Mouse (Mus musculus) cerebellum, adult 18-20 months (tissue): ENCODE results near the gene Phf21b.
"Not testable (repeated sequence)": the region's sequence is repeated elsewhere in the genome, so short reads cannot be mapped to it uniquely, and the experiment has no call there.

Experiments
- DNase-seq, 2 experiments: peaks; one replicate each; pipeline ENCODE4 v3.0.0; 2021

Phf21b gene

DNA sequence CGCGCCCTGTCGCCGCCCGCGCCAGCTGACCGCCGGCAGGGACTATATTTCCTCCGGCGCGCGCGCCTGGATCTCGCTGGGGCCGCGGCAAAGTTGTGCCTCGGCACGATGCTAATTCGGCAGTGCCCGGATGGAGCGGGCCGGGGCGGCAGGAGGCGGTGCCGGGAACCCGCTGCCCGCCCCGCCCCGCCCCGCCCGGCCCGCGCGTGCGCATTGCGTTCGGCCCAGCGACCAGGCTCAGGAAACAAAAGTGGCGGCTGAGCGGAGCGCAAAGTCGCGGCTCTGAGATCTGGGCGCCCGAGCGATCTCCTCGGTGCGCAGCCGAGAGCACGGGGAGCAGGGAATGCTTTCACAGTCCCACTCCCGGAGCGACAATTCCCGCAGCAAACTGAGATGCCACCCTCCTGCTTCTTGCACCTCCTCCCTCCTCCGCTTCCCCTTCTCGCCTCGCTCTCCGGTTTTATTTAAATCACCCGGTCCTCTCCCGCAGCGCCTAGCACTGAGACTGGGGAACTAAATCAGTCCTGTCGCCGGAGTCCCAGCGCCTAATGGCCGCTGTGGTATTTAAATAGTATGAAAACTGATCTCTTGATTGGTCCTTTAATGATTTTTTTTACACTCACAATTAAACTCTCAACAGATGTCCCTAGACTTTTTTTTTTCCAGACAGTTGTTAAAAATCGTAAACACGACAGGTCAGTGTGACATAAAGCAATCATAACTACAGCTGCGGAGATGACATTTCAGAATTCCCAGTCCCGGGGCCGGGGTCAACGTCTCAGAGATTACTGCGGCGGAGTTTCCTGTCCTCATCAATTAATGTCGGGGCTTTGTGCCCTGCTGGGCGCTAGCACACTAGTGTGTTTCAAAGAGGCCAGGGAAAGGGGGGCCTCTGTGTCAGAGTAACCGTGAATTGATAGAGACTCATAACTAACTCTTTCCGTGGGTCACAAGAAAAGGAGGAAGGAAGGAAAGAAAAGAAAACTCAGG, at the start of gene Phf21b:
Phf21b (minus strand) TSS at position 44 of the 990 bp plus-strand sequence.
- DNase-seq = peak; percentile 90 to 95

DNA sequence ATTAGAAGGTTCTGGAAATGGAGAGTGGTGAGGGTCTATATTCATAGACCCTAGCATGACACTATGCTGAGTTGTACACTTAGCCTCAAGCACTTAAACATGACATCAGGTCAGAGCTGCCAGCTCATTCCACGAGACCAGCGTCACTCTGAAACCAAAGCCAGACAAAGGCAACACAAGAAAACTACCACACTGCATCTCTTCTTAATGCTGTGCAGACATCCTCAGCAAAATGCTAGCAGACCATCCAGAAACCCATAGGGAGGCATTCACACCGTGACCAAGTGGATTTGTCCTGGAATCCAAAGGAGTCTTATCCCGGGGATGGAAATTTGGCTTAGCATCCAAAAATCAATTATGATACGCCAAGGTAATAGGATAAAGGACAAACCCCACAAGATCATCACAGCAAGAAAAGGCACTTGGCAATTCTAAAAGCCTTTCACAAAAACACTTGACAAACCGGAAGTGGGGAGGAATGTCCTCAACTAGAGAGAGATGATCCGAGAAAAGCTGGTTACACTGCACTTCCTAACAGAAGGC, 48.1 kb upstream of the Phf21b start:
- DNase-seq = no peak

DNA sequence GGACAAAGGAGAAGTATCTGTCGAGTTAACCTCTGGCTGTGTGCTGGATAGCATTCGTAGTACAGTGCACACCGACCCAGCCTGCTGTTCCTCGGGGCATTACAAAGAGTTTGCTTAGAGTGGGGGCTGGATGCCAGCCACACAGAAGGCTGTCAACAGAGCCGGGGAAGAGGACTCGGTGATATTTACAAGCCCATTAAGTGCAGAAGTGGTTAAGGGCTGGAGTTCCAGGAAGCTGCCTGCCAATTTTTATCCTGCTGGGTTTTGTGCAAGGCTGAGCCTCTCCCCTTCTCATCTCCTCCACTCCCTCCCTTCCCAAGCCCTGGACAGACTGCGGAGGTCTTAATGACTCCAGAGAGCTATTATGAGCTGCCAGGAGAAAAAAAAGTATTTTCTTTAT, 42.2 kb upstream of the Phf21b start:
- DNase-seq = no peak

DNA sequence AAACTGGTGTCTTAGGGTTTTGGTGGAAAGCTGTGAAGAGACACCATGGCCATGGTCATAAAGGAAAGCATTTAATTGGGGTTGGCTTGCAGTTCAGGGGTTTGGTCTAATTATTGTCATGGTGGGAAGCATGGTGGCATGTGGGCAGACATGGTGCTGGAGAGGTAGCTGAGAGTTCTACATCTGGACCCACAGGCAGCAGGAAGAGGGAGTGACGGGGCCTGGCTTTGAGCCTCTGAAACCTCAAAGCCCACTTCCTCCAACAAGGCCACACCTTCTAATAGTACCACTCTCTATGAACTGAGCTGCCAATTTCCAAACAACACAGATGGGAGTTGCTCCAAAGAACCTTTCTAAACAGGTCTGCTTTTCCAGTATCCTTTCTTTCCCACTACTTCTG, 40.8 kb upstream of the Phf21b start:
- DNase-seq = no peak

DNA sequence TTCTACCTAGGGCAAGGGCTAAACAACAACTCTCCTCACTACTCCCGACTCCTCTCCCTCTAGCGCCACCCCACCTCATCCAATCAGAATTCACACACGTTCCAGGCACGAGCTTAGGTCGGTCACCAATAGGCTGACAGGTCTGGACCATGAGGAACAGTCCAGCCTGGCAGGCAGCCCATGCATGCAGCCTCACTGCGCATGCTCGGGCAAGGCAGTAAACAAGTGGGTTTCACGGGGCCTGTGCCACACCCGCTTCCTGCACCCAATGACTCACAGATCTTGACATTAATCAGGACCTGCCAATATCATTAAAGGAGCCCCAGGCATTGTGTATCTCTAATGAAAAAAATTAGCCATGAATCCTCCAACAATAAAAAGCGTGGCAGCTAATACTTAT, 40.4 kb upstream of the Phf21b start:
- not testable (repeated sequence) for DNase-seq

DNA sequence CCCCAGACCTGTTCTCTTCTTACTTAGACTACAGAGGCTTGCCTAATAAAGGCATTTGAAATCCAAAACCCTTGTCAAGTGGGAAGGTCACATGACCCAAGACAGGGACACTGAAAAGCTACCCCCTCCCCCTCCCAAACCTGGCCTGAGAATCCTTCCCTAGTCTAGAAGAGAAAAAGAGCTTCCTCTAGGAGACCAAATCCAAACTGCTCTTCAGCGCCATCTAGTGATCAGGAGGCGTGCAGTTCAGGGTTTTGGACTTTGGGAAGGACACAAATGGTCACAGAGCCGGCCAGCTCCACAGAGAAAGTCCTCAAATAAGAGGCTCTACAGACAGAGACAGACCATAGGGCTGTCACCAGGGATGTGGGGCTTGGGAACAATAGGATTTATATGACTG, 35.8 kb upstream of the Phf21b start:
- DNase-seq = peak; percentile 77 to 82

DNA sequence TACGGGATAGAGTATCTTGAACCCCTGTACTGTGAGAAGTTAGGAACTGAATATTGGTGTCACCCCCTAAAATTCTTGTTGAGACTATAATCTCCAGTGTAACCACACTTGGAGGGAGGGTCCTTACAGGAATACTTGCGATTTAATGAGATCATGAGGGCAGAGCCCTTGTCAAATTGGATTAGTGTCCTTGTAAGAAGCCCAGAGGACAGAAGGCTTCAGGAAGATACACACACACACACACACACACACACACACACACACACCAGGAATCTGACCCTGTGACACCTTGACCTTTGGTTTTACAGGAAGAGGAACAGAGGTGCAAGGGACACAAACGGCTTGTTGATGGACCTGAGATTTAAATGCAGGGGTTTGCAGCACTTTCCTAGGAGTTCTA, 35.4 kb upstream of the Phf21b start:
- no peak for DNase-seq

DNA sequence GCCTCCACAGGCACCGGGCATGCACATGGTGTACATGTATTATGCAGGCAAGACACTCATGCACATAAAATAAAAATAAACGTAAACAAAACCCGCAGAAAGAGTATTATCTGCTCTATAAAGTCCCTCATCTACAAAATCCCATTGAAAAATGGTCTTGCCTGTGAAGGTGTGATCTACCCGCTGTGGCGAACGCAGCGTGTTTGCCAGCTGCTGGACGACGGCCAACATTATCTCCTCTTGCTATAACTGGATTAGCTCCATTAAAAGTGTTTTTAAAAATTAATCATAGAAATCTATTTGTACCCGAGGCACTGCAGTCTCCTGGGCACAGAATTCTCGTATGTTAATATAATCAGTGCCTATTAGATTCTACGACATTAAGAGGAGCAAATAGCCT, 32.2 kb upstream of the Phf21b start:
- peak in 1 of 2 experiments; percentile 9 for DNase-seq

DNA sequence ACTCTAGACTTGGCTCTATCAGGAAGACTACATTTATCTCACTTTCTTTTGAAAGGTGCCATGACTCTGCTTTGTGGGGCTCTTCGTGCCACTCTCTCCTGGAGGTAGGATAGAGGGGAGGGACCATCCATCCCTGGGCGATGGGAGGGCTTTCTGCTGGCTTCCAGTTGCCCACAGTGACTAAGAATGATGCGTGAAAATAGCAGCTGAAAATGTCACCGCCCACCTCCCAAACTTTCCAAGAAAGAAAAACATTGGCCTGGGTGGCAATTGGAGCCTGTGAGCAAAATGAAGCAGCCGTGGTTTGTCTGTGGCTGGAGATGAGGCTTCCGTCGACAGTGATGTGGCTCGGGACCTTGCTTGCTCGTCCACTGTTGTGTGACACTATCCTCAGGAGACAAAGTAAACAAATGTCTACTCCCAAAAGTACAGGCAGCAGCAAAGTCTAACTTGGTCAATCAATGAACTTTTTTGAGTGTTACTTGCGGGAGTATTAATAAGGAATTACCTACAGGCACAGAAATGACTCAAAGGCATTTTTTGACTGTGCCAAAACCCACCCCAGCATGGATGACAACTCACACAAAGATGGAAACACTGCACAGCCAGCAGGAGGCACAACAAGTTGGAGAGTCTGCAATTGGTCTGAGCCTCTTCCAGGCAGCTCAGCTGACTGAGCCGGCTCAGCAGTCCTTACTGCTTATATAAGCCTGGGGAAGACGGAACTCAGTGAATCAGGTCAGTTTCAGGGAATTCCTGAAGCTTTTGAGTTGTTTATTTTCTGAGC, 21.4 kb upstream of the Phf21b start:
- DNase-seq = no peak

DNA sequence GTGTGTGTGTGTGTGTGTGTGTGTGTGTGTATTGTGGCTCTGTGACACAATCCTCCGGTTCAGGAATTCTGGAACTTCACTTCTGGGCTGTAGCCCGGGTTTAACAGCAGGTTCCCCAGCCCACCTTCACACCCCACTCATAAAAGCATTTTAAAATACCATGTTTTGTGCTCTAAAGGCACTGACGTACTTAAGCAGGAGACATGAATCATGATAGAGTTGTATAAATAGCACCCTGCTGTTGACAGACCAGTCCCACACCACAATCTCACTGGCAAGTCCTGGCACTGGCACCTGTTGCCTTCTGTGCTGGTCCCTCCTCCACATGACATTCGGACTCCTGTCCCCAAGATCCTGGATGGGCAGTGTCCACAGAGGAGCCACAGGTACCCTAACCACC, 18.0 kb upstream of the Phf21b start:
- no peak for DNase-seq

DNA sequence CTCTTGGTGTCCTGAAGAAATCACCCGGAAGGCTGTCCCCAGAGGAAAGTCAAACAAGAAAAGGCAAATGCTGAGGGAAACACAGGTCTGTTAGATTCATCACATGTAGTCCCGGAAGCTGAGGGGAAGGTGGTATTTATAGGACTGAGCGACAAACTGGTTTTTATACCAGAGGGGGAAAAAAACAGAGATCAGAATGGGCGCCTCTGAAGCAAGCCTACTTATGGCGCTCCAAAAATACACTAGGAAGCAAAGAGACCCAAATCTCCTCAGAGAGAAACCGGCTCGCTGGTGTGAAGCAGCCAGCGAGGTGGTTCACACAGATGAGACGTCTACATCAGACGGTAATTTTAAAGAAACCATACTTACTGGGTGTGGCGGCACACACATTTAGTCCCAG, 17.2 kb upstream of the Phf21b start:
- no peak for DNase-seq

DNA sequence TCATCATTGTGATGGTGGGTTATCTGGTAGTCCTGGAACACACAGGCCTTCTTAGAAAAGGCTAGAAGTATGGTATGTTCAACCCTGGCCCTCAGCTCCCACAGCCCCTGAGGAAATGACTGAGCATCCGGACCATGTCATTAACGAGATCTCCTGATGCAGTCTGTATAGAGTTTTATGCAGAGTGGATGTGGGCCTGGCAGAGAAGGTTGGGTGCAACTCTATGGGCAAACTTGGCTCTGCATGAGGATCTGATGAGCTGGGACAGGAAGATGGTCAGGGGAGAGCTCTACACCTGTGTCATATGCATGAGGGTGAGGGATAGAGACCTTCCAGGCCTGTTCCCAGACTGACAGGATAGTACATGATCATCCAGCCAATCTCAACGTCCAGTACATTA, 16.0 kb upstream of the Phf21b start:
- DNase-seq = no peak

DNA sequence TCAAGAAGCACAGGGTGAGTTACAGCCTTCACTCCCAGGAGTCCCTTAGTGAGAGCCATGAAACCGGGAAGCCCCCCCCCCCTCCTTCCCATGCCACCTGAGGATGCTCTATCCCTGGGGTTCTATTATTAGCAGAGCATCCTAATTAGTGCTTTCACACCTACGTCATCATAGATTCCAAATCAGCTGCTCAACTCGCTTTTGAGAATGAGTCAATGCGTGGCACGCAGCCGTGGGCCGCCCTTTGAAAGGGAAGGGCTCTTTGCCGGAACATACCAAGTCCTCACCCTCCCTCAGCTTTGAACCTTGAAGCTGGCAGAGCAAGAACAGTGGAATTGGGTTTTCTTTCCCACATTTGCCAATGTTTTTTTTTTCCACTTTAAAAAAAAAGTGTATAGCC, 6.1 kb upstream of the Phf21b start:
- DNase-seq = no peak

DNA sequence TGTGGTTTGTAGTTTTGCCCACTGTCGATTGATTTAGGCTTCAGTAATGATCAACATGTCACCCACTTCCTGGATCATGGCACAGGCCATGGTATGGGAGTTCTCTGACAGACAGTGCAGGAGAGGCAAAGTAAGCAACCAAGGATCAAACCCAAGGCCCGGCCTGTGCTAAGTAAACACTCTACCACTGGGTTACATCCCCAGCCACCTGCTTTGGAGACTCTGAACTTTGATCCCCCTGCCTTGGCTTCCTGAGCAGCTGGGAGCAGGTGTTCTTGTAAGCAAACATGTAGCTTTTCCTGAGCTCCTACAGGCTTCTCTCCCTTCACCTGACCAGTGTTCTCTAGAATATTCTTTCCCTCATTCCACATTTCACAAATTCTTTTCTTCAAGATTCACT, 1.8 kb upstream of the Phf21b start:
- no peak for DNase-seq

DNA sequence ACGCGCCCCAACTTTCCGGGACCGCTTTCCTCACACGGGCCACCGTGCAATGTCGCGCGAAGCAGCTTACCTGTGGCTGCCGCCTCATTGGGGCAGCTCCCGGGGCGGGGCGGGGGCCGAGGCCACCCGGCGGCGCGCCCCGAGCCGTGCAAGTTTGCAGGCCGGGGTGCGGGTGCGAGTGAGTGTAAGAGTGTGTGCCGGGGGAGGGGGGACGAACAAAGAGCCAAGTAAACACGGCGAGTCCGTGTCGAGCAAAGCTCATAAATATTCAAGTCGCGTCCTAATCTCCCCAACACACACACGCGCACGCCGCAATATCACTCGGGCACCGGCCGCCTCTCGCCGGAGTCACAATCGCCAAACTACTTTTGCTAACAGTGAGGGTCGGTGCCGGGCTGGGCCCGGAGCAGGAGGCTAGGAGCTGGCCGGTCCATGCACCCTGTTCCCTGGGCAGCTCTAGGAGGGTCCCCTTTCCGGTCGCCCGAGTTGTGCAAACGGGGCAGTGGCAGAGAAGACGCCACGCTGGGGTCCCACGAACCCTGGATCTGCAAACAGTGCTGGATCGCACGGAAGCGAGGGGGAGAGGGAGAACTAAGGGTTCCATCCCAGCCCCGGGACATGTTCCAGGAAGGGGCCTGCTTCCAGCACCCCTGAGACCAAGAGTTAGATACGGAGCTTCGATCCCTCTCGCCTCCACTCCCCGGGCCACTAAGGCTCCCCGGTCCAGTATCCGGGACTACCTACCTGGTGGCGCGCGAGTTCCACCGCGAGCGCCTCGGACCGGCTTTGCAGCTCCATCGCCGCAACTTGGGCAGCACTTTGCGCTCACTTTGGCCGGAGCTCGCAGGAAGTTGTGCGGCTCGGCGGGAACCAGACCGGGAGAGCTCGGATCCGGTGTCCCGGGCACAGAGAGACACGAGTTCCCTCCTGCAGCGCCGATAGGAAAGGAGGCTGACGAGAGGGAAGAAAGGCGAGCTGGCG, 638 bp downstream of the Phf21b start:
- peak; percentile 64 to 75 for DNase-seq

DNA sequence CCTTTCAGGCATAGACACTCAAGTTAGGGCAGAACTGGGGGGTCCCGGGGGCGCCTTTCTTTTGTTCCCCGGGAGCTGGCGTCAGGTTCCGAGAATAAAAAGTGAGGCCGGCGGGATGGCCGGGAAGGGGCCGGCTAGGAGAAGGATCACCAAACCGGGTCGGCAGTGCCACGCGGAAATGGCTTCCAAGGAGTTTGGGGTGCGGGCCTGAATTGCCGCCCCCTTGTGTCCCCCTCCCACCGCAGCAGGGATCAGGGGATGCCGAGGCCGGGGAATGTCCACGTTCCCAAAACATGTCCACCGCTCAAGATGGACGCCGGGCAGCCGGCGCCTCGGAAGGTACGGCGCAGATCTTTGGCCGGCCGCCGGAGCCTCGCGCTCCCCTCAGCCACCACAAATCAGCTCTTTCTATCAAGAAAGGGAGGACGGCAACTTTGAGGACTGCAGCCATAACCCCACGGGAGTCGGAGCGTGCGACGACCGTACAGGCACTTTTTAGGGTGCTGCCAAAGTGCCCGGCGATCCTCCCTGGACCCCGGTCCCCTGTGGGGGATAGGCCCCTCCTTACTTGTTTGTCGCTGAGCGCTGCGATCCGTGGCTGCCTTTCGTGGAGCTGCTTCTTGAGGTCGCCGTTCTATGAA, 1.6 kb downstream of the Phf21b start:
- peak; percentile 42 to 70 for DNase-seq

DNA sequence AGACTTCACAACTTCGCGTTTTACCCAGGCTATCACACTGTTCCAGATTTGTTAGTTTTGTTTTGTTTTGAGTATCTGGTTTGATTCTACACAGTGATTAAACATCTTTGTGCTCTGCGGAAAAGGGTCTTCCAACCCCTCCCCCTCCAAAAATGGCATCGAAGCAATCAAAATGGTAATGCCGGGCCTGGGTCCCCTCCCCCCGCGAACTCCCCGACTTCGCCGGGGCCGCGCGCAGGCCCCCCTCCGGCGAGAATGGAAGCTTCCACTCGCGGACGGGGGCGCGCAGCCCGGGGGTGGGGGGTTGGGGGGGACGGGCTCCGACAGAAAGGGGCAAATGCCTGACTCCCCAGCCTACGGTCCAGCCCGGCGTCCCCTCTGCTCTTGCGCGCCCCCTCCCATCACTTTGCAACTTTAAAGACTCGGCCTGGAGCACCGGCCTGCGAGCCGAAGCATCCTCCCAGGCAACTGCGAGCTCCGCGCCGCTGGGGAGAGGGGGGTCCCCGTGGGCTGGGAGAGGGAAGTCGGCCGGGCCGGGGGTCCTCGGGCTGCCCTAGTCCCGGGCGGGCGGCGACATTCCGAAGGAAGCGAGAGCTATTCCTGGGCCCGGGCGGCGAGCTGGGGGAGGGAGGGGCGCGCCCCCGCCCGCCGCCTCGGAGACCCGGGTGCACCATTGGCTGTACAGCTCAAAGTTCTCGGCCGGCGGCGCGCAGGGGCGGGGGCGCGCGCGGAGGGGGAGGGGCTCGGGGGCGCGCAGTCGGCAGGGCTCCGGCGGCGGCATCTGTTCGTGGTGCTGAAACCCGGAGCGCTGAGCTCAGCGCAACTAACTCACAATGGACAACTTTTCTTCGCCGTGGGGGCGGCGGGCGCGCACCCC, 2.4 kb downstream of the Phf21b start:
- peak; percentile 72 to 88 for DNase-seq

DNA sequence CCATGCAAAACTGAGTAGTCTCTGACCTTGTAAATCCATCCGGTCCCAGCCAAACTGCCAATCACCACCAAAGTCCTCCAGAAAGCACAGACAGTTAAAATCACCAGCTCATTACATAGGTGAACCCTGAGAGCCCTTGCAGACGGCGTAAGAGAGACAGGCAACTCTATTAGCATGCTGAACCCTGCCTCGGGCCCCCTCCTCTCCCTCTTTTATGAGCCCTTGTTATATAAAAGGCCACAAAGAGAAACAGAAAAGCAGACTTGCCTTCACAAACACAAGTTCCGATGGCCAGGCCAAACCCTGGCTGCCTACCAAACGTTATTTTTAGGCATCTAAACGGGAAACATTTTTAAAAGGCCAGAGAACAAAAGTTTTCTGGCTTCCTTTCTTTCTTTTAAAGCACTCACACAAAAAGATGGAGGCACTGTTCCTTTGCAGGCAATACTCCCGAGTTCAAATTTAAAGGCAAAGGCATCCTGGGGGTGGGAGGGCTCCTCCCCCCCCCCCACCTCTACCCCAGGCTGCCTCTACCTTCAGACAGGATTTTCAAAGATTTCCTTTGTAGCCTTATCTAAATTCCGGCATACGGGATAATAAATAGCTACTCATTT, 3.3 kb downstream of the Phf21b start:
- peak; percentile 42 to 55 for DNase-seq

DNA sequence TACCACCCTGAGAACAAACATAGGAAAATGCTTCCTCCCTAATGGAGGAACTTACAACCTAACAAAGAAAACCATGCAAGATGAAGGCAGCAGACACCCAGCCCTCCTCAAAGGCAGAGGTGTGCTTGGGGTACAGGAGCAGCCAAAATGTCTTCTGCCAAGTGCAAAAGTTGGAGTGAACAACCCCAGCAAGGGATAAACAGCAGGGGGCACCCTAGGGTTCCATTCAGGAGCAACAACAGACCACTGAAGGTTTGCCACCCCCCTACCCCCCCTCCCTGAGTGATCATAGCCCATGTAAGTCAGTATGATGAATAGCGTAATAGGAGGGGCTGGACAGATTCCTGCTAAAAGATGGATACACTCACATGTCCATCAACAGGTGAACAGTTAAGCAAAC, 5.5 kb downstream of the Phf21b start:
- DNase-seq = no peak

DNA sequence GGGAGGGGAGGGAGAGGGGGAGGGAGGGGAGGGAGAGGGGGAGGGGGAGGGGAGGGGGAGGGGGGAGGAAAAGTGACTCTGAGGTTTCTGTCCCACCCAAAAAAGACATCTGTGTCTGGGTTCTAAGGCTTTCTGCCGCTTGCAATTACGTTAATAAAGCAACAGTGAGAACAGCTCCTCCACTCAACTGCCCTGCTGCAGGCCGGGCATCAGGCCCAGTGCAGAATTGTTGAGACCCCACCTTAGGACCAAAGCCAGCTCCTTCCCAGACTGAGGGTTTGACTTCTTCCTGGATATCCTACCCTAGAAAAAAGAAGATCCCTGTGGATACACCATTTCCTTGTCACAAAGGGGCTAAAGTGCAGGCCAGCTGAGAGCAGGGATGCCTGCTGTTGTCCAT, 9.6 kb downstream of the Phf21b start:
- DNase-seq = peak in 1 of 2 experiments; percentile 7
